Mouse (Mus musculus) olfactory bulb, adult 2 months (tissue): ENCODE results near the gene Cplx3. TPM values are rescaled to one million over a fixed set of nuclear protein-coding genes. Genes with fewer than 3 reads are reported as not detected.
A peak's percentile ranks its signal among the peaks of the same experiment; 100 is the strongest.

Experiments used
- H3K27ac ChIP-seq: fragments of 200-500 bp; 2 replicates; pipeline ENCODE4 v1.5.1; 2012; ENCODE audit warnings: low read depth, low read length; ENCODE audit not compliant: insufficient read depth
- H3K4me1 ChIP-seq: fragments of 200-500 bp; 2 replicates; pipeline ENCODE4 v1.6.1; 2012; ENCODE audit warnings: low read length; ENCODE audit not compliant: control insufficient read depth, insufficient read depth
- H3K4me3 ChIP-seq: fragments of 200-500 bp; 2 replicates; pipeline ENCODE4 v1.5.1; 2012; ENCODE audit warnings: mild to moderate bottlenecking, low read depth, low read length, moderate library complexity; ENCODE audit not compliant: insufficient read depth
- CTCF ChIP-seq: fragments of 200-500 bp; IDR thresholded peaks from 2 replicates; pipeline ENCODE4 v1.5.1; 2012; ENCODE audit warnings: low read depth, mild to moderate bottlenecking, low read length, moderate library complexity; ENCODE audit not compliant: insufficient read depth
- POLR2A ChIP-seq: fragments of 200-500 bp; IDR thresholded peaks from 2 replicates; pipeline ENCODE4 v1.6.1; 2012; ENCODE audit warnings: mild to moderate bottlenecking, low read depth, low read length, moderate library complexity; ENCODE audit not compliant: insufficient read depth
- WGBS: fragments of 180-500 bp; shearing (Covaris S2); methylation state at CpG from one replicate; pipeline ENCODE4 v1.1.7; 2018; 5-methylcytosine and 5-hydroxymethylcytosine counted together
- polyA plus RNA-seq: library from polyadenylated mRNA; stranded (reverse); fragments of >200 nt; gene quantifications from 2 replicates; pipeline ENCODE4 v1.2.4, GENCODE M21; 2012; ENCODE audit warnings: low replicate concordance; ENCODE audit not compliant: missing spikeins, insufficient read depth, insufficient read length

Cplx3 gene
- polyA plus RNA-seq, 1 experiment = not detected

- H3K27ac ChIP-seq = no peak overlapping the region
- WGBS = 91% methylated on average over 8 of the region's 8 CpGs
- H3K4me3 ChIP-seq = no peak overlapping the region
- no peak for TF ChIP-seq POLR2A
- no peak for TF ChIP-seq CTCF
- peaks cover 20% of the 10 kb centered on the region for H3K4me1 ChIP-seq
Measured at GRCm38 (mm10) chr9:57597265-57597664, 8.8 kb downstream of the Cplx3 start.

- Histone ChIP-seq H3K4me1 (peaks cover 16% of the 10 kb centered on the region), H3K4me3 (no peak overlapping the region), H3K27ac (no peak overlapping the region)
- TF ChIP-seq CTCF (no peak), POLR2A (no peak)
- 85% methylated on average over 9 of the region's 9 CpGs for WGBS
Measured at GRCm38 (mm10) chr9:57594174-57594509, 11.9 kb downstream of the Cplx3 start.

GRCm38 (mm10) chr9:57593454-57594173 lies 12.5 kb downstream of the Cplx3 start:
- Histone ChIP-seq H3K4me3 (no peak overlapping the region), H3K4me1 (peaks cover 14% of the 10 kb centered on the region), H3K27ac (no peak overlapping the region)
- WGBS = 74% methylated on average over 12 of the region's 12 CpGs
- no peak for TF ChIP-seq POLR2A
- no peak for TF ChIP-seq CTCF

- H3K4me1 ChIP-seq = peaks cover 7% of the 10 kb centered on the region
- H3K4me3 ChIP-seq = no peak overlapping the region
- no peak for TF ChIP-seq POLR2A
- TF ChIP-seq CTCF = no peak
- 36% methylated on average over 5 of the region's 5 CpGs for WGBS
- no peak overlapping the region for H3K27ac ChIP-seq
Measured at GRCm38 (mm10) chr9:57590726-57591125, 15.4 kb downstream of the Cplx3 start.

- Histone ChIP-seq H3K4me1 (peaks cover 7% of the 10 kb centered on the region), H3K4me3 (peak within 1 kb of the TSS; percentile 86), H3K27ac (peak within 1 kb of the TSS; percentile 14; the same call in 1 of the 2 replicates)
- TF ChIP-seq POLR2A (peak; percentile 29; the same call in 1 of the 2 replicates), CTCF (no peak)
- WGBS = under 1% methylated on average over 58 of the region's 58 CpGs
Measured at GRCm38 (mm10) chr9:57589224-57590126, 16.6 kb downstream of the Cplx3 start, which contains the start of gene Ulk3. Gene Ulk3, plus strand, starts transcription at chr9:57589452.

GRCm38 (mm10) chr9:57584991-57585390 lies 21.1 kb downstream of the Cplx3 start:
- H3K4me3 ChIP-seq = no peak overlapping the region
- TF ChIP-seq CTCF (no peak), POLR2A (no peak)
- WGBS = 70% methylated on average over 3 of the region's 3 CpGs
- H3K27ac ChIP-seq = no peak overlapping the region
- peaks cover 3% of the 10 kb centered on the region for H3K4me1 ChIP-seq

- no peak overlapping the region for H3K27ac ChIP-seq
- no peak overlapping the region for H3K4me3 ChIP-seq
- no peaks in the 10 kb centered on the region for H3K4me1 ChIP-seq
- no peak for TF ChIP-seq CTCF
- no peak for TF ChIP-seq POLR2A
- WGBS = 85% methylated on average over 6 of the region's 6 CpGs
Measured at GRCm38 (mm10) chr9:57577144-57577849, 28.8 kb downstream of the Cplx3 start.

GRCm38 (mm10) chr9:57575577-57575976 lies 30.5 kb downstream of the Cplx3 start:
- no peak for TF ChIP-seq POLR2A
- TF ChIP-seq CTCF = no peak
- H3K4me3 ChIP-seq = no peak overlapping the region
- H3K27ac ChIP-seq = no peak overlapping the region
- no peaks in the 10 kb centered on the region for H3K4me1 ChIP-seq
- WGBS = 78% methylated on average over 3 of the region's 3 CpGs
